Mouse (Mus musculus): Measurements from ENCODE around the gene Smg9. TPM values are rescaled to one million over a fixed set of nuclear protein-coding genes. Genes with fewer than 3 reads are reported as not detected.

The Smg9 gene
- polyA plus RNA-seq, 2 experiments = 11.2 to 20.6 TPM

DNA sequence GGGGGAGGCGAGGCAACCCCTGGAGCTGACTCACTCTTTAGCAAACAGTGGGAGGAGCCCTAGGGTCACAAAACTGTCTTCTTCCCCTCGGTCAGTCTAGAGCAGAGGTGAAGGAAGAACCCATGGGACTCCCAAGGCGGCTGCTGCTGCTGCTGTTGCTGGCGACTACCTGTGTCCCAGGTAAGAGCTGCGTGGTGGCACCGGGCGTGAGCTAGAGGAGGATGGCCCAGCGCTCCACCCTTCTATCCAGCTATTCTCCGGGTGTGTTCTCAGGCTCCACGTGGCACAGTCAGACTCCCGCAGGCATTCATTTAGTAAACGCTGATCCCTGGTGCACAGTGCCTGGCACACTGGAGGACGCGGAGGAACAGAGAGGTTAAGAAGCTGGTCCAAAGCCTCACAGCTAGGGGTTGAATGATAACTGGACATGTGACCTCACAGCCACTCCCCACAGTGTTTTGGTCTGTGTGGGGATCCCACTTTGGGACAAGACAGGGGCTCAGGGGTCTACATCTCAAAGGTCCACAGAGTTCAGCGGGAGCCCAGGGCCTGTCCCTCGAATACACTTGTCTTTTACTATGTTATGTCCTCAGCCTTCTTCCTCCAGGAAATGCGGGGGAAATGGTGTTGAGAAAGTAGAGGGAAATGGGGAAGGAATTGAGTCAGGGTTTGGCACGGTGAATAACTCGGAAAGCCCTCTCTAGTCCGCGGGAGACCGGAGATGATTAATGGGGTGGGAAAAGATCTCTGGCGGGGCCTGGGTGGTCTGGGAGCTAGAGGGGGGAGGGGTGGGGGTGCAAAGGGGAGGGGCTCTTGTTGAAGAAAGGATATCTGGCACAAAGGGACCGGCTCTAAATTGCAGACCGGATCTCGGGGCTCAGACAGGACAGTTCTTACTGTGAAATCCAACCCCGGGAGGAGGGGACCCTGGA, 63.2 kb downstream of the Smg9 start, which contains the start of gene Plaur:
Gene Plaur (plus strand): TSS at position 97 of the 932 bp plus-strand sequence.
- no peak within 1 kb of the TSS for H3K9ac ChIP-seq (replicated peaks)
- H3K4me2 ChIP-seq (ENCODE audit: low read depth) = peak within 1 kb of the TSS; percentile 1
- H3K27ac ChIP-seq = no peak within 1 kb of the TSS
- TF ChIP-seq CTCF (IDR thresholded peaks at IDR 0.05; ENCODE audit: low read depth) (no peak), EP300 (IDR thresholded peaks at IDR 0.05; ENCODE audit: low read depth) (no peak)
- no peaks in the 10 kb centered on the region for H3K36me3 ChIP-seq (replicated peaks; ENCODE audit: control insufficient read depth, insufficient read depth, low read depth)
- H3K27me3 ChIP-seq (ENCODE audit: control insufficient read depth, insufficient read depth, low read length) = no peaks in the 10 kb centered on the region
- peaks cover 0 to 4% of the 10 kb centered on the region in 2 experiments; a peak in 2 of 4 replicates for H3K4me1 ChIP-seq (replicated peaks; ENCODE audit: control insufficient read depth in 2 of 2, insufficient read depth in 2 of 2, low read length in 1 of 2)
- peak within 1 kb of the TSS; percentile 13 to 33; a peak in 3 of 4 replicates for H3K4me3 ChIP-seq (ENCODE audit: insufficient read depth in 1 of 2, low read depth in 2 of 2, low read length in 2 of 2)
- H3K9me3 ChIP-seq (ENCODE audit: control insufficient read depth, low read length) = no peaks in the 10 kb centered on the region
- DNase-seq (ENCODE audit: low read depth in 3 of 3, low spot score in 3 of 3) (no peak), ATAC-seq (ENCODE audit: insufficient read depth) (peak; percentile 48)
- WGBS (ENCODE audit: insufficient replicate concordance) = 2% methylated on average over 27 of the region's 27 CpGs

DNA sequence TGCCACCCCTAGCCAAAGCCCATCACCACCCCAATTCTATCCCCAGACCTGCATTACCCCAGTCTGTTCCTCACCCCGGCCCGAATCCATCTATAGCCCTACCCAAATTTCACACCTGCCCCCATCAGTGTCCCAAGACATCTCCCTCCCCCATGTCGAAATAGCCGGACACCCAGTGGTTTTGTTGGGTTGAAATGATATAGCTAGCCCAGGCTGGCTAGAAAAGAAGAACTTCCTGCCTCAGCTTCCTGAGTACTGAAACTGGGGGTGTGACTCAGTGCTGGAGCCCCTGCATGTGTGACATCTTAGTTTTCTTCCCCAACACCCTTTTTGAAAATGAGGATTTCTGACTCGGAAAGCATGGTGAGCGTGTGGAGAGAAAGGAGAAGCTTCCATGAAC, 67.4 kb downstream of the Smg9 start:
- DNase-seq (ENCODE audit: low read depth in 3 of 3, low spot score in 3 of 3) (no peak), ATAC-seq (ENCODE audit: insufficient read depth) (no peak)
- Histone ChIP-seq H3K9me3 (ENCODE audit: control insufficient read depth, low read length) (no peaks in the 10 kb centered on the region; the same call in 1 of the 2 replicates), H3K9ac (replicated peaks) (no peak overlapping the region), H3K4me2 (ENCODE audit: low read depth) (no peak overlapping the region), H3K27ac (no peak overlapping the region), H3K4me1 (replicated peaks; ENCODE audit: control insufficient read depth in 2 of 2, insufficient read depth in 2 of 2, low read length in 1 of 2) (peaks cover 0 to under 1% of the 10 kb centered on the region in 2 experiments; a peak in 2 of 4 replicates), H3K4me3 (ENCODE audit: insufficient read depth in 1 of 2, low read depth in 2 of 2, low read length in 2 of 2) (no peak overlapping the region), H3K36me3 (replicated peaks; ENCODE audit: control insufficient read depth, insufficient read depth, low read depth) (no peaks in the 10 kb centered on the region), H3K27me3 (ENCODE audit: control insufficient read depth, insufficient read depth, low read length) (no peaks in the 10 kb centered on the region)
- WGBS (ENCODE audit: insufficient replicate concordance) = 55% methylated on average over 6 of the region's 6 CpGs
- TF ChIP-seq EP300 (IDR thresholded peaks at IDR 0.05; ENCODE audit: low read depth) (no peak), CTCF (IDR thresholded peaks at IDR 0.05; ENCODE audit: low read depth) (no peak)

DNA sequence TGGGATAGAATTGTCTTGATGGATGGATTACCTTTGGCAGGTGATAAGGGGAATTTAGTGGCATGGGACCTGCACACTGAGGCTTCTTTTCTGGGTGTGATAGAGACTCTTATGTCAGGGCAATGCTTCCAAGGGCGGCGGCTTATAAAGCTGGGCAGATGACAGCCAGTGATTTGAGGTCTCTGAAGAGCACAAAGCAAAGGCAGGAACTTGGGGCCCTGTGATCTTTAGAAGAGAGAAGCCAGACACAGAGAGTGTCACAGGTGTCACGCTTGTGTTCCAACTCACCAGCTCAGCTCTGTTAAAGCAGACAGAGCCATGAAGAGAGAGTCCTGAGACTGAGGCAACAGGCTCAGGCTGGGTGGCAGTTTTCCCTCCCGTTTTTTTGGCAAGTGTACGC, 68.5 kb downstream of the Smg9 start:
- Histone ChIP-seq H3K27me3 (ENCODE audit: control insufficient read depth, insufficient read depth, low read length) (no peaks in the 10 kb centered on the region), H3K4me2 (ENCODE audit: low read depth) (no peak overlapping the region), H3K27ac (no peak overlapping the region), H3K4me3 (ENCODE audit: insufficient read depth in 1 of 2, low read depth in 2 of 2, low read length in 2 of 2) (no peak overlapping the region), H3K9ac (replicated peaks) (no peak overlapping the region), H3K9me3 (ENCODE audit: control insufficient read depth, low read length) (no peaks in the 10 kb centered on the region; the same call in 1 of the 2 replicates), H3K36me3 (replicated peaks; ENCODE audit: control insufficient read depth, insufficient read depth, low read depth) (no peaks in the 10 kb centered on the region), H3K4me1 (replicated peaks; ENCODE audit: control insufficient read depth in 2 of 2, insufficient read depth in 2 of 2, low read length in 1 of 2) (no peaks in the 10 kb centered on the region)
- ATAC-seq (ENCODE audit: insufficient read depth) (no peak), DNase-seq (ENCODE audit: low read depth in 3 of 3, low spot score in 3 of 3) (no peak)
- WGBS (ENCODE audit: insufficient replicate concordance) = 64% methylated on average over 5 of the region's 5 CpGs
- TF ChIP-seq CTCF (IDR thresholded peaks at IDR 0.05; ENCODE audit: low read depth) = no peak

DNA sequence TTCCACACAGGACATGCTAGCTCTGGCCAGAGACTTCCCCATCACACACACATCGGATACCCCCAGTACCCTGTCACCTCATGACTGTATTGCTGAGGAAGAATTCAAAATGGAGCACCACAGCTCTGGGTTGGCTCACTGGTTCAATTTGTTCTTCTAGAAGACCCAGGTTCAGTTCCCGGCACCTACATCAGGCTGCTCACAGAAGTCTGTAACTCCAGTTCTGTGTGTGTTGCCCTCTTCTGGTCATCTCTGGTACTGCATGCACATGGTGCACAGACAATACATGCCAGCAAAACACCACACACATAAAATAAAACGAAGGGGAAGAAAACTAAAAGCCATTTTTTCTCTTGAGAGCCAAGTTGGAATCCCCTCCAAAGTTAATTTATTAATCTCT, 69.7 kb downstream of the Smg9 start:
- H3K4me1 ChIP-seq (replicated peaks; ENCODE audit: control insufficient read depth in 2 of 2, insufficient read depth in 2 of 2, low read length in 1 of 2) = no peaks in the 10 kb centered on the region
- no peak overlapping the region for H3K4me2 ChIP-seq (ENCODE audit: low read depth)
- no peaks in the 10 kb centered on the region for H3K36me3 ChIP-seq (replicated peaks; ENCODE audit: control insufficient read depth, insufficient read depth, low read depth)
- H3K27ac ChIP-seq = no peak overlapping the region
- H3K27me3 ChIP-seq (ENCODE audit: control insufficient read depth, insufficient read depth, low read length) = no peaks in the 10 kb centered on the region
- H3K9me3 ChIP-seq (ENCODE audit: control insufficient read depth, low read length) = no peaks in the 10 kb centered on the region; the same call in 1 of the 2 replicates
- ATAC-seq (ENCODE audit: insufficient read depth) = no peak
- H3K4me3 ChIP-seq (ENCODE audit: insufficient read depth in 1 of 2, low read depth in 2 of 2, low read length in 2 of 2) = no peak overlapping the region
- H3K9ac ChIP-seq (replicated peaks) = no peak overlapping the region
- 69% methylated on average over 3 of the region's 3 CpGs for whole genome bisulfite sequencing (ENCODE audit: insufficient replicate concordance)
- TF ChIP-seq CTCF (IDR thresholded peaks at IDR 0.05; ENCODE audit: low read depth) = peak; percentile 76
- no peak for TF ChIP-seq EP300 (IDR thresholded peaks at IDR 0.05; ENCODE audit: low read depth)
- DNase-seq (ENCODE audit: low read depth in 3 of 3, low spot score in 3 of 3) = no peak

DNA sequence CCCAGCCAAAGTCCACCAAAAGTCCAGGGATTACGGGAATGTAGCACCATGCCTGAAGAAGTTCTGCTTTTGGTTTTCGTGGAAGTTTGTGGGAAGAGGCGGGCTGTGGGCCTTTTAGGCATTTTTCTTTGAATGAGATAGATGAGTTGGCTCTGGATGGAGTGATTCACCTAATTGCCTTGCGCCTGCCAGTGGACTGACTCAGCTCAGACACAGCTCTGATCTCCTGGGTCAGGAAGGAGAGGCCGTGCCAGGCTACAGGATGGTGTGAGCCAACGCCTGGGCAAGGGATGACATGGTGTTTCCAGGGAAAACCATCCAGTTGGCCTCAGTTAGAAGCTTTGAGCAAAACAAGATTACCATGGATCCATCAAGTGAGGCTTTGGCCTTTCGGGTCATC, 70.9 kb downstream of the Smg9 start:
- Histone ChIP-seq H3K9me3 (ENCODE audit: control insufficient read depth, low read length) (no peaks in the 10 kb centered on the region; the same call in 1 of the 2 replicates), H3K4me3 (ENCODE audit: insufficient read depth in 1 of 2, low read depth in 2 of 2, low read length in 2 of 2) (no peak overlapping the region), H3K27ac (no peak overlapping the region), H3K27me3 (ENCODE audit: control insufficient read depth, insufficient read depth, low read length) (no peaks in the 10 kb centered on the region), H3K9ac (replicated peaks) (no peak overlapping the region), H3K4me2 (ENCODE audit: low read depth) (no peak overlapping the region), H3K36me3 (replicated peaks; ENCODE audit: control insufficient read depth, insufficient read depth, low read depth) (no peaks in the 10 kb centered on the region), H3K4me1 (replicated peaks; ENCODE audit: control insufficient read depth in 2 of 2, insufficient read depth in 2 of 2, low read length in 1 of 2) (no peaks in the 10 kb centered on the region)
- TF ChIP-seq CTCF (IDR thresholded peaks at IDR 0.05; ENCODE audit: low read depth) = no peak
- TF ChIP-seq EP300 (IDR thresholded peaks at IDR 0.05; ENCODE audit: low read depth) = no peak
- DNase-seq (ENCODE audit: low read depth in 3 of 3, low spot score in 3 of 3) (no peak), ATAC-seq (ENCODE audit: insufficient read depth) (no peak)
- 80% methylated on average over 7 of the region's 7 CpGs for WGBS (ENCODE audit: insufficient replicate concordance)

Other genes starting within 250 kb of the Smg9 start
- gene Zfp114, start 224.6 kb upstream of the Smg9 start, polyA plus RNA-seq (2012; rRNA removed) = 0.14 and 0.17 TPM in 2 replicates
- 0.24 and 0.56 TPM in 2 replicates for gene Zfp114, start 224.6 kb upstream of the Smg9 start, polyA plus RNA-seq (2014; fragmentation: Nextera tagmentation; extraction: Ambion mirVana)
- 0.55 and 0.68 TPM in 2 replicates for gene Zfp111, start 188.2 kb upstream of the Smg9 start, polyA plus RNA-seq (2012; rRNA removed)
- 1.2 and 1.8 TPM in 2 replicates for gene Zfp111, start 188.2 kb upstream of the Smg9 start, polyA plus RNA-seq (2014; fragmentation: Nextera tagmentation; extraction: Ambion mirVana)
- 0.80 and 0.97 TPM in 2 replicates for gene Zfp109, start 162.1 kb upstream of the Smg9 start, polyA plus RNA-seq (2012; rRNA removed)
- gene Zfp109, start 162.1 kb upstream of the Smg9 start, polyA plus RNA-seq (2014; fragmentation: Nextera tagmentation; extraction: Ambion mirVana) = 0.65 and 0.73 TPM in 2 replicates
- 0.21 and 0.26 TPM in 2 replicates for gene Zfp108, start 144.8 kb upstream of the Smg9 start, polyA plus RNA-seq (2012; rRNA removed)
- 0.09 and 0.54 TPM in 2 replicates for gene Zfp108, start 144.8 kb upstream of the Smg9 start, polyA plus RNA-seq (2014; fragmentation: Nextera tagmentation; extraction: Ambion mirVana)
- gene Zfp93, start 129.2 kb upstream of the Smg9 start, polyA plus RNA-seq (2012; rRNA removed) = 0.58 and 7.6 TPM in 2 replicates
- 0.75 and 1.3 TPM in 2 replicates for gene Zfp93, start 129.2 kb upstream of the Smg9 start, polyA plus RNA-seq (2014; fragmentation: Nextera tagmentation; extraction: Ambion mirVana)
- gene Zfp61, start 98.4 kb upstream of the Smg9 start, polyA plus RNA-seq (2012; rRNA removed) = 2.3 and 2.6 TPM in 2 replicates
- 1.6 and 2.1 TPM in 2 replicates for gene Zfp61, start 98.4 kb upstream of the Smg9 start, polyA plus RNA-seq (2014; fragmentation: Nextera tagmentation; extraction: Ambion mirVana)
- gene Zfp94, start 83.0 kb upstream of the Smg9 start, polyA plus RNA-seq (2012; rRNA removed) = 1.5 and 1.8 TPM in 2 replicates
- gene Zfp94, start 83.0 kb upstream of the Smg9 start, polyA plus RNA-seq (2014; fragmentation: Nextera tagmentation; extraction: Ambion mirVana) = 1.4 TPM in 2 replicates
- gene Tescl, start 65.7 kb upstream of the Smg9 start, polyA plus RNA-seq (2012; rRNA removed) = 0.11 TPM in 1 of 2 replicates, not detected in the other
- gene Tescl, start 65.7 kb upstream of the Smg9 start, polyA plus RNA-seq (2014; fragmentation: Nextera tagmentation; extraction: Ambion mirVana) = not detected in 2 replicates
- gene Lypd5, start 50.4 kb upstream of the Smg9 start, polyA plus RNA-seq (2012; rRNA removed) = not detected in 2 replicates
- not detected in 2 replicates for gene Lypd5, start 50.4 kb upstream of the Smg9 start, polyA plus RNA-seq (2014; fragmentation: Nextera tagmentation; extraction: Ambion mirVana)
- 112 and 113 TPM in 2 replicates for gene Kcnn4, start 29.4 kb upstream of the Smg9 start, polyA plus RNA-seq (2012; rRNA removed)
- gene Kcnn4, start 29.4 kb upstream of the Smg9 start, polyA plus RNA-seq (2014; fragmentation: Nextera tagmentation; extraction: Ambion mirVana) = 90.2 and 112 TPM in 2 replicates
- gene Irgc1, start 52.7 kb downstream of the Smg9 start, polyA plus RNA-seq (2012; rRNA removed) = not detected in 2 replicates
- gene Irgc1, start 52.7 kb downstream of the Smg9 start, polyA plus RNA-seq (2014; fragmentation: Nextera tagmentation; extraction: Ambion mirVana) = not detected in 2 replicates
- 1.7 and 2.1 TPM in 2 replicates for gene Plaur, start 62.9 kb downstream of the Smg9 start, polyA plus RNA-seq (2012; rRNA removed)
- 2.7 and 3.5 TPM in 2 replicates for gene Plaur, start 62.9 kb downstream of the Smg9 start, polyA plus RNA-seq (2014; fragmentation: Nextera tagmentation; extraction: Ambion mirVana)
- gene Cadm4, start 82.4 kb downstream of the Smg9 start, polyA plus RNA-seq (2012; rRNA removed) = 0.43 and 0.48 TPM in 2 replicates
- gene Cadm4, start 82.4 kb downstream of the Smg9 start, polyA plus RNA-seq (2014; fragmentation: Nextera tagmentation; extraction: Ambion mirVana) = 0.05 TPM in 1 of 2 replicates, not detected in the other
- 3.8 and 4.0 TPM in 2 replicates for gene Zfp428, start 107.4 kb downstream of the Smg9 start, polyA plus RNA-seq (2012; rRNA removed)
- 2.3 TPM in 2 replicates for gene Zfp428, start 107.4 kb downstream of the Smg9 start, polyA plus RNA-seq (2014; fragmentation: Nextera tagmentation; extraction: Ambion mirVana)
- not detected in 2 replicates for gene AC161166.1, start 112.8 kb downstream of the Smg9 start, polyA plus RNA-seq (2012; rRNA removed)
- not detected in 2 replicates for gene AC161166.1, start 112.8 kb downstream of the Smg9 start, polyA plus RNA-seq (2014; fragmentation: Nextera tagmentation; extraction: Ambion mirVana)
- 1.7 and 1.8 TPM in 2 replicates for gene Irgq, start 131.1 kb downstream of the Smg9 start, polyA plus RNA-seq (2012; rRNA removed)
- gene Irgq, start 131.1 kb downstream of the Smg9 start, polyA plus RNA-seq (2014; fragmentation: Nextera tagmentation; extraction: Ambion mirVana) = 1.0 and 1.6 TPM in 2 replicates
- gene Pinlyp, start 146.5 kb downstream of the Smg9 start, polyA plus RNA-seq (2012; rRNA removed) = not detected in 2 replicates
- gene Pinlyp, start 146.5 kb downstream of the Smg9 start, polyA plus RNA-seq (2014; fragmentation: Nextera tagmentation; extraction: Ambion mirVana) = not detected in 2 replicates
- gene Xrcc1, start 146.7 kb downstream of the Smg9 start, polyA plus RNA-seq (2012; rRNA removed) = 27.8 and 28.8 TPM in 2 replicates
- gene Xrcc1, start 146.7 kb downstream of the Smg9 start, polyA plus RNA-seq (2014; fragmentation: Nextera tagmentation; extraction: Ambion mirVana) = 27.3 and 40.9 TPM in 2 replicates
- 14.8 and 16.5 TPM in 2 replicates for gene Ethe1, start 187.9 kb downstream of the Smg9 start, polyA plus RNA-seq (2012; rRNA removed)
- gene Ethe1, start 187.9 kb downstream of the Smg9 start, polyA plus RNA-seq (2014; fragmentation: Nextera tagmentation; extraction: Ambion mirVana) = 24.8 and 27.3 TPM in 2 replicates
- 0.09 and 0.11 TPM in 2 replicates for gene Zfp575, start 188.0 kb downstream of the Smg9 start, polyA plus RNA-seq (2012; rRNA removed)
- gene Zfp575, start 188.0 kb downstream of the Smg9 start, polyA plus RNA-seq (2014; fragmentation: Nextera tagmentation; extraction: Ambion mirVana) = 0.04 TPM in 1 of 2 replicates, not detected in the other
- 0.38 and 0.59 TPM in 2 replicates for gene Phldb3, start 211.1 kb downstream of the Smg9 start, polyA plus RNA-seq (2012; rRNA removed)
- 0.06 and 0.15 TPM in 2 replicates for gene Phldb3, start 211.1 kb downstream of the Smg9 start, polyA plus RNA-seq (2014; fragmentation: Nextera tagmentation; extraction: Ambion mirVana)
- gene Lypd3, start 236.9 kb downstream of the Smg9 start, polyA plus RNA-seq (2012; rRNA removed) = 0.03 TPM in 1 of 2 replicates, not detected in the other
- gene Lypd3, start 236.9 kb downstream of the Smg9 start, polyA plus RNA-seq (2014; fragmentation: Nextera tagmentation; extraction: Ambion mirVana) = not detected in 2 replicates